Mouse (Mus musculus): ENCODE data around the gene Antxr1.
A peak's percentile ranks its signal among the peaks of the same experiment; 100 is the strongest.
"Not testable (repeated sequence)": the region's sequence is repeated elsewhere in the genome, so short reads cannot be mapped to it uniquely, and the experiment has no call there.

Gene Antxr1

DNA sequence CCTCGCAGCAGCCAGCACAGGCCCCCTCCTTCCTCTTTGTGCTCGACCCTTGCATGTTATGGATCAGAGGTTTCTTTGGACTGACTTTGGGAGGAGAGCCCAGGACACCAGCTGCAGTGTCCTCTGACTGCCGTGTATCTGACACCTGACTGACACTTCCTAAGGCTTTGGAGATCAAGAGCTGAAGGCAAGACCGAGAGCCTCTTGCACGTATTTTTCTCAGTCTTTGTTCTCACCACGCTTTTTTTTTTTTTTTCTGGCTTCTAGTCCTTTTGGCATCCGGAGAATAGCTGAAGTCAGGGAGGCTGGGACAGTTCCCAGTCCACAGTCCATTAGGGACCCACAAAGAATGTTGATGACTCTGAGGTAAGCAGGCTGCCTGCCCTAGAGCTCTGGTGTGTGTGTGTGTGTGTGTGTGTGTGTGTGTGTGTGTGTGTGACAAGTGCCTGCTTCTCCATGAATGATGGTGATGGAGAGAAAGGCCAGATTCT is 233.2 kb downstream of the Antxr1 start:
- no peak for DNase-seq (ENCODE audit: low read depth, low spot score)

DNA sequence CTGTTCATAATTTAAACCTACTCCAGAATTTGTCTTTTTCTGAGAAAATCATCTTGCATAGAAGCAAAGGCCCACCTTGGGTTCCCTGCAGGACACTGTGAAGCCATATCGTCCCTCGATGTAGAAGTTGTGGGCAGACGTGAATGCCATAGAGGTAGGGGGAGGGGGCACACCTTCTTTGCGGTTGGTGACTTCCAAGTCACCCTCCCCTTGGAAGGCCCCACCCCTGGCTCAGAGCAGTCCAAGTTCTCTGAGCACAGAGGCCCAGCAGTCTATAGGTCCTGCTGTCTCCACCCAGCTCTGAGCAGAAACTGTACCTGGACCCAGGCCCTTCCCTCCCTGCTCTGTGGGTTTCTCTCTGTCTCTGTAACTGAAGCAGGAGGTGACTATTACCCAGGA is 233.7 kb downstream of the Antxr1 start:
- DNase-seq (ENCODE audit: low read depth, low spot score): no peak

DNA sequence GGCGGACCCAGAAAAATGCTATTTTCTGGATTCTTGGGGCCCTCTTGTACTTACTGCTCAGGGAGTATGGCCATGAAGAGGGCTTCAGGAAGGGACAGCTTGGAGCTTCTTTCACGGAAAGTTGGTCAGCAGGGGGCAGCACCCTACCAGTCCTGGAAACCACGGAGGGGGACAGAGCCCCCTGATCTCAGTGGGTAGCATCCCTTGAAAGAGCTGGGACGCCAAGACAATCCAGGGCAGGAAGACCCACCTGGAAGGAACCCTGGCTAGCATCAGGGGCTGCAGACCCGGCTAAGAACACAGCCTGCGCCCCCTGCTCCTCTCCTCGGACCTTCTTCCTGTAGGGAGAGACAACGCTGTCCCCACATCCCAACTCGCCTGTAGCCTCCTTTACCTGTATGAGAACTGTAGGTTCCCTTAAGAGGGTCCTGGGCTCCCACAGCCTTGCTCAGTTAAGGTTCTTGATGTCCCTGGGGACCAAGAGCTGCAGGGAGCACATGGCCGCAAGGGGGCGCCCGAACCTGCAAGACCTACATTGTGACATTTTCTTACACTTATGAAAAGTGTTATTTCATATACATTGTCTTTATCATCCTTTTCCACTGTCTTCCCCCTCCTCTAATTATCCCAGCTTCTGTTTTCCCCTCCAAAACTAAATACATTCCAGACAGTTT is 234.2 kb downstream of the Antxr1 start:
- DNase-seq (ENCODE audit: low read depth, low spot score): peak; percentile 82

DNA sequence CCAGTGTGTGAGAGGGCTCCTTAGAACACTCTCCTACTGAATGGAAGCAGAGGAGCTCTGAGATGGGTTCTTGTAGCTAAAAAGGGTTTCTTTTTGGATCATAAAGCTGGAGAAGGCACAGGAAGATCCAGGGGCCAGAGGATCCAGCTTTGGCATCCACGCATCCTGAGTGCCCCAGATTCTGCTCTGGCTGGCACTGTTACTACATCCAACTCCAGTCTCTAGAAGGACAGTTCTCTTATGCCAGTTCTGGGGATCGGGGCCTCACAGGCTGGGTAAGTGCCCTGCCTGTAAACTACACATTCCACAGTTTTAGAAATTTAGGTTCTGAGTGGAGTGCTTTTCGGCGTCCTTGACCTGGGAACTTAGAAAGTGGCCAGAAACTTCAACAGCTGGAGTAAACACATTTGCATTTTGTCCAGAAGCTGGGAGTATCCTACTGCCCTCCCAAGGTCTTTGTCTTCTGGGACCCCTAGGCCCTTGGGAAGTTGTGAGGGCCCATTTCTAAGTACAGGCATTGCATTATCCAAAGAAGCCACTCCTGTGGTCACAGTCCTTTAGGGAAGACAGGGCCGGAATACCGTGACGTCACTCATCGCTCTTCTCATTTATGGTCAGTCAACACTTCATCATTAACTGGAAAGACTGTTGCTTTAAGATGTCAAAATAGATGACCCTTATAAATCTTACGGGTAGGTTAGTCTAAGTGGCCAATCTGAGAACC is 235.2 kb downstream of the Antxr1 start:
- no peak for DNase-seq (ENCODE audit: low read depth, low spot score)

DNA sequence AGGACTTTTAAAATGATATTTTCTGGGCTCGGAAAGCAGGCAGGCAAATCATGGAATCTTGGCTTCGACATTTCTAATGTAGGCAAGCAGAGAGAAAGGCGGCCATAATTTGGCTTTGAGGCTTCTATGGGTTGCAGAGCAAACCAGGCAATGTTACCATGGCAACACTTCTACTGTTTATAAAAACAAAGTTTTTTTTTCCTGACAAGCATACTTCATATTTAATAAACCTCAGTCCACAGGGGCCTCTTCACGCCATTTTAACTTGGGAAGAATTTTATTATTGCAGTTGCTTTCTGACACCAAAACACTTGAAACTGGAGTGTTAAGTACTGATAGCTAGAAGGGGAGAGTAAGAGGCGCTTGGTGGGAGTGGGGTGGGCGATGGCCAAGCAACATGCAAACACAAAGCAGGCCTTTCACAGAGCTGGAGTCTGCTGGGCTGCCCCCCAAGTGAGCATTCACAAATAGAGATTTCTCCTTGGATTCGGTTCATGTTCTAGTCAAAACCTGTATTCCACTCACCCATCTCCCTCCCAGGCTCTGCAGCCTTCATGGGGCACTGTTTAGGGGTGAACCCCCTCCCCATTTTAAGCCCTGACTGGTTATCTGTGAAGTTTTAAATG is 235.8 kb downstream of the Antxr1 start:
- DNase-seq (ENCODE audit: low read depth, low spot score): no peak

DNA sequence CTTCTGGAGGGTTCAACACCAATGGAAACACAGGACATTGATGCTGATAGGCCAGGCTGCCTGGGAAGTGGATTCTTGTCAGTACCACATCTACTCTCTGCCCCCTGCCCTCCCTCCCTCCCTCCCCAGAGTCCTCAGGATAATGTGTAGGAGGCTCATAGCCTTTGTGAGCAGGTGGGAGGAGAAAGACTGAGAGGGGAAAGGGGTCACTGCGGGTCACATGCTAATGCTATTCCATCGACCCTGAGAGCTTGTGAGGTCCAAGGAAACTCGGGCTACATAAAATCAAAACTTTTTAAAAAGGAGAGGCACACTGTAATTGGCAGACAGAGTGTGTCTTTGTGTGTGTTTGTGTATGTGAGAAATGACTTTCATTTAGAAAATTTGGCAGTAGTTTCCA is 236.4 kb downstream of the Antxr1 start:
- DNase-seq (ENCODE audit: low read depth, low spot score): no peak

DNA sequence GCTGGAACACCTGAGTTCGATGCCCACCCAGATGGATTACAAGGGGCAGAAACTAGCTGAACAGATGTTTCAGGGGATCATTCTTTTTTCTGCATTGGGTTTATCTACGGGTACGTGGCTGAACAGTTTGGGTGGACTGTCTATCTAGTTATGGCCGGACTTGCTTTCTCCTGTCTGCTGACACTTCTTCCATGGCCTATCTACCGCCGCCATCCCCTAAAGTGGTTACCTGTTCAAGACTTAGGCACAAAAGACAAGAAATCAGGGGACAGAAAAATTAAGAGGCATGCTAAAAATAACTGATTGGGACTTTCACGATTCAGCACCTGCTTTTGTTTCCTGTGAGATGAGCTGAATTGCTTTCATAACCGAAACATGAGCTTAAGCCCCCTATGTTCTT is 242.0 kb downstream of the Antxr1 start:
- DNase-seq (ENCODE audit: low read depth, low spot score): not testable (repeated sequence)

DNA sequence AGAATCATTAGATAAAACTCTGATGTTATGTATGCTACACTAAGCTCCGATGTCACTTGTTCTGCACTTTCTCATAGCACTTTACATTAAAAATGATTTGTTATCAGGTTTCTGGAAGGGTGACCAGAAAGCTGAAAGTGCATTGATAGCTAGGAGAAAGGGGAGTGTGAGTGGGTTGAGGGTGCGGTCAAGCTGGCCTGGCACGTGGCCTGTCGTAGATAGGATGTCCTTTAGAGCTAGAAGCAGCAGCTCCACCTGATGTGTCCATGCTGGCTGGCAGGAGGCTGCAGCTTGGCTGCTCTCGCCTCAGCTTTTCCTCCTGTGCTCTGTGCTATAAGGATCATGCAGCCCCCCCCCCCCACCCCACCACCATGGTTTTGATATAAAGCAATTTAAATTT is 243.1 kb downstream of the Antxr1 start:
- DNase-seq (ENCODE audit: low read depth, low spot score): no peak

DNA sequence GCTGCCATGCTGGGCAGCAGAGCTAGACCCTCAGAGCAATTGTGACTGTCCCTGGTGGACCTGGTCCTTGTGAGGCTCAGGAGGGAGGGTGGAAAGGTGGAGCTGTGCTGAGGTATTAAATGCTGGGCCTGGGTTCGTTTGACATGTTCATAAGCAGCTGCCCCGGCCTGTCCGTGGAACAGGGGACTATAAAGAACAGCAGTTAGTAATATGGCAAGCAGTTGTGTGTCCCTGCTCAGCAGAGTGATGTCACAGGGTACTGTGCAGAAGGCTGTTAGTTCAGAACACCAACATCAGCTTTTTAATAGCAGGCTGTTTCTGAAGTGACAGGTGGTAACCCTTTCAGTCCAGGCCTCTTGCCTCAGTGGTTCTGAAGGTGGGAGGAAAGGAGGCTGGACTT is 244.7 kb downstream of the Antxr1 start:
- DNase-seq (ENCODE audit: low read depth, low spot score): no peak

DNA sequence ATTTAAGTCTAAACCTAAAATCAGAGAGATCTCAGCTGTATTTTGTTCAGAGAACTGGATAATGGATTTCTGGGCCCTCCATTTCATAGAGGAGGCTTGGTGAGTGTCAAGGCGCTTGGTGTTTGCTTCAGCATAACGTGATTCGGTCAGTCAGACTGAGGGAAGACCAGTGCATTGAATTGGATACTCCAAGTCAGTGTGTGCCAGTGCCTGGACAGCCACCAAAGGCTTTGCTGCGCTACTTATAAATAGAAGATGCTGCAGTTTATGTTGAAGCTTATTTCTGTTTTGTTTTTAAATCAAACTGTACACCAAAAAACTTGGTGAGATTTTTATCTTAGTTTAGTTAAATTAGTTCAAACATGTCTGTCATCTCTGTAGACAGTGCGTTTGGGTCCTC is 247.3 kb downstream of the Antxr1 start:
- DNase-seq (ENCODE audit: low read depth, low spot score): no peak

DNA sequence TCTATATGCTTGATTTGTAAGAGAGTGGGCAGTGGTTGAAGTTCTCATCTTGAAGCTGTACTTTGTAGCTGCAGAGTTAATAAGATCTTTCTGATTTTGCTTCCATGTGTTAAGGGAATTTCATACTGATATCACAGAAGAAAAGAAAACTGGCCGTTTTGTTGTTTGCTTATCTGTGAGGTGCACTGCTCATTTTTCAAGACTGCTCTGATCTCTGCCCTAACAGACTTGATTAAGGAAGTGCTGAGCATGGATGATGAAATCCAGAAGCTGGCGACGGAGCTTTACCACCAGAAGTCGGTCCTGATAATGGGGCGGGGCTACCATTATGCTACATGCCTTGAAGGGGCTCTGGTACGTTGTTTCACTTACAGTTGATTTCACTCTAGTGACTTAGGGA is 250.6 kb downstream of the Antxr1 start:
- DNase-seq (ENCODE audit: low read depth, low spot score): no peak
